Mouse (Mus musculus): ENCODE data around the gene Ubald1. TPM values are rescaled to one million over a fixed set of nuclear protein-coding genes. Genes with fewer than 3 reads are reported as not detected.

The Ubald1 gene
- polyA plus RNA-seq, 1 experiment from 2014 or later, result 32.0 TPM

- H3K9me3 ChIP-seq (ENCODE audit: control insufficient read depth, low read length), result no peaks in the 10 kb centered on the region
- H3K9ac ChIP-seq (ENCODE audit: low read length), result no peak overlapping the region
- ATAC-seq (ENCODE audit: insufficient number of reproducible peaks, low FRiP score, low TSS enrichment, low read depth) (no peak), DNase-seq (ENCODE audit: low spot score) (no peak)
- 9% methylated on average over 1 of the region's 1 CpGs for WGBS
- H3K4me3 ChIP-seq (ENCODE audit: low read depth, low read length), result no peak overlapping the region
- H3K4me1 ChIP-seq (ENCODE audit: control insufficient read depth, insufficient read depth, low read length), result no peaks in the 10 kb centered on the region
- H3K36me3 ChIP-seq (ENCODE audit: control insufficient read depth, insufficient read depth, low read length), result peaks cover 4% of the 10 kb centered on the region; the same call in 1 of the 2 replicates
- H3K27ac ChIP-seq (replicated peaks; ENCODE audit: low read depth, low read length), result no peak overlapping the region
- H3K27me3 ChIP-seq (ENCODE audit: control insufficient read depth, insufficient read depth, low read length), result no peaks in the 10 kb centered on the region
- no peak overlapping the region for H3K4me2 ChIP-seq (ENCODE audit: low read depth, severe bottlenecking)
These were observed 25.5 kb upstream of the Ubald1 start for GRCm38 (mm10) chr16:4905591-4905990.

- no peak for ATAC-seq (ENCODE audit: insufficient number of reproducible peaks, low FRiP score, low TSS enrichment, low read depth)
- no peak for DNase-seq (ENCODE audit: low spot score)
- Histone ChIP-seq H3K4me3 (ENCODE audit: low read depth, low read length) (no peak overlapping the region), H3K4me2 (ENCODE audit: low read depth, severe bottlenecking) (no peak overlapping the region), H3K9ac (ENCODE audit: low read length) (no peak overlapping the region), H3K27ac (replicated peaks; ENCODE audit: low read depth, low read length) (no peak overlapping the region), H3K9me3 (ENCODE audit: control insufficient read depth, low read length) (no peaks in the 10 kb centered on the region), H3K36me3 (ENCODE audit: control insufficient read depth, insufficient read depth, low read length) (0 out of 2 replicates have a peak, but pooled peaks cover 4% of the 10 kb centered on the region), H3K4me1 (ENCODE audit: control insufficient read depth, insufficient read depth, low read length) (no peaks in the 10 kb centered on the region), H3K27me3 (ENCODE audit: control insufficient read depth, insufficient read depth, low read length) (no peaks in the 10 kb centered on the region)
- WGBS, result 86% methylated on average over 3 of the region's 3 CpGs
These were observed 24.8 kb upstream of the Ubald1 start for GRCm38 (mm10) chr16:4904878-4905277.

- DNase-seq (ENCODE audit: low spot score), result no peak
- Histone ChIP-seq H3K9me3 (ENCODE audit: control insufficient read depth, low read length) (no peaks in the 10 kb centered on the region), H3K4me1 (ENCODE audit: control insufficient read depth, insufficient read depth, low read length) (no peaks in the 10 kb centered on the region), H3K27me3 (ENCODE audit: control insufficient read depth, insufficient read depth, low read length) (no peaks in the 10 kb centered on the region), H3K4me3 (ENCODE audit: low read depth, low read length) (no peak overlapping the region), H3K9ac (ENCODE audit: low read length) (no peak overlapping the region), H3K4me2 (ENCODE audit: low read depth, severe bottlenecking) (no peak overlapping the region), H3K36me3 (ENCODE audit: control insufficient read depth, insufficient read depth, low read length) (0 out of 2 replicates have a peak, but pooled peaks cover 2% of the 10 kb centered on the region), H3K27ac (replicated peaks; ENCODE audit: low read depth, low read length) (no peak overlapping the region)
- ATAC-seq (ENCODE audit: insufficient number of reproducible peaks, low FRiP score, low TSS enrichment, low read depth), result no peak
- 81% methylated on average over 6 of the region's 6 CpGs for WGBS
These were observed 23.5 kb upstream of the Ubald1 start for GRCm38 (mm10) chr16:4903491-4904102.

GRCm38 (mm10) chr16:4902390-4902789, 22.3 kb upstream of the Ubald1 start:
- H3K9me3 ChIP-seq (ENCODE audit: control insufficient read depth, low read length), result no peaks in the 10 kb centered on the region
- H3K9ac ChIP-seq (ENCODE audit: low read length), result no peak overlapping the region
- H3K36me3 ChIP-seq (ENCODE audit: control insufficient read depth, insufficient read depth, low read length), result 0 out of 2 replicates have a peak, but pooled peaks cover under 1% of the 10 kb centered on the region
- ATAC-seq (ENCODE audit: insufficient number of reproducible peaks, low FRiP score, low TSS enrichment, low read depth) (no peak), DNase-seq (ENCODE audit: low spot score) (no peak)
- H3K27me3 ChIP-seq (ENCODE audit: control insufficient read depth, insufficient read depth, low read length), result no peaks in the 10 kb centered on the region
- H3K27ac ChIP-seq (replicated peaks; ENCODE audit: low read depth, low read length), result no peak overlapping the region
- 93% methylated on average over 2 of the region's 2 CpGs for WGBS
- no peak overlapping the region for H3K4me3 ChIP-seq (ENCODE audit: low read depth, low read length)
- H3K4me2 ChIP-seq (ENCODE audit: low read depth, severe bottlenecking), result no peak overlapping the region
- no peaks in the 10 kb centered on the region for H3K4me1 ChIP-seq (ENCODE audit: control insufficient read depth, insufficient read depth, low read length)

- no peak for ATAC-seq (ENCODE audit: insufficient number of reproducible peaks, low FRiP score, low TSS enrichment, low read depth)
- H3K4me2 ChIP-seq (ENCODE audit: low read depth, severe bottlenecking), result no peak overlapping the region
- DNase-seq (ENCODE audit: low spot score), result no peak
- H3K27ac ChIP-seq (replicated peaks; ENCODE audit: low read depth, low read length), result no peak overlapping the region
- H3K9ac ChIP-seq (ENCODE audit: low read length), result no peak overlapping the region
- H3K36me3 ChIP-seq (ENCODE audit: control insufficient read depth, insufficient read depth, low read length), result no peaks in the 10 kb centered on the region
- H3K27me3 ChIP-seq (ENCODE audit: control insufficient read depth, insufficient read depth, low read length), result no peaks in the 10 kb centered on the region
- H3K4me3 ChIP-seq (ENCODE audit: low read depth, low read length), result no peak overlapping the region
- 67% methylated on average over 7 of the region's 7 CpGs for WGBS
- H3K9me3 ChIP-seq (ENCODE audit: control insufficient read depth, low read length), result no peaks in the 10 kb centered on the region
- H3K4me1 ChIP-seq (ENCODE audit: control insufficient read depth, insufficient read depth, low read length), result no peaks in the 10 kb centered on the region
These were observed 21.1 kb upstream of the Ubald1 start for GRCm38 (mm10) chr16:4901167-4901566.

- Histone ChIP-seq H3K4me3 (ENCODE audit: low read depth, low read length) (no peak overlapping the region), H3K4me2 (ENCODE audit: low read depth, severe bottlenecking) (no peak overlapping the region), H3K27ac (replicated peaks; ENCODE audit: low read depth, low read length) (no peak overlapping the region), H3K9ac (ENCODE audit: low read length) (no peak overlapping the region), H3K27me3 (ENCODE audit: control insufficient read depth, insufficient read depth, low read length) (no peaks in the 10 kb centered on the region), H3K36me3 (ENCODE audit: control insufficient read depth, insufficient read depth, low read length) (no peaks in the 10 kb centered on the region), H3K4me1 (ENCODE audit: control insufficient read depth, insufficient read depth, low read length) (no peaks in the 10 kb centered on the region), H3K9me3 (ENCODE audit: control insufficient read depth, low read length) (no peaks in the 10 kb centered on the region)
- DNase-seq (ENCODE audit: low spot score), result no peak
- ATAC-seq (ENCODE audit: insufficient number of reproducible peaks, low FRiP score, low TSS enrichment, low read depth), result no peak
- 88% methylated on average over 2 of the region's 2 CpGs for WGBS
These were observed 19.6 kb upstream of the Ubald1 start for GRCm38 (mm10) chr16:4899711-4900110.

- DNase-seq (ENCODE audit: low spot score), result no peak
- no peak overlapping the region for H3K4me3 ChIP-seq (ENCODE audit: low read depth, low read length)
- H3K36me3 ChIP-seq (ENCODE audit: control insufficient read depth, insufficient read depth, low read length), result no peaks in the 10 kb centered on the region
- H3K4me1 ChIP-seq (ENCODE audit: control insufficient read depth, insufficient read depth, low read length), result no peaks in the 10 kb centered on the region
- no peak overlapping the region for H3K27ac ChIP-seq (replicated peaks; ENCODE audit: low read depth, low read length)
- no peak overlapping the region for H3K9ac ChIP-seq (ENCODE audit: low read length)
- no peak for ATAC-seq (ENCODE audit: insufficient number of reproducible peaks, low FRiP score, low TSS enrichment, low read depth)
- H3K9me3 ChIP-seq (ENCODE audit: control insufficient read depth, low read length), result no peaks in the 10 kb centered on the region
- H3K27me3 ChIP-seq (ENCODE audit: control insufficient read depth, insufficient read depth, low read length), result no peaks in the 10 kb centered on the region
- no peak overlapping the region for H3K4me2 ChIP-seq (ENCODE audit: low read depth, severe bottlenecking)
- 87% methylated on average over 6 of the region's 6 CpGs for WGBS
These were observed 18.8 kb upstream of the Ubald1 start for GRCm38 (mm10) chr16:4898881-4899280.

GRCm38 (mm10) chr16:4897146-4897730, 17.1 kb upstream of the Ubald1 start:
- DNase-seq (ENCODE audit: low spot score) (no peak), ATAC-seq (ENCODE audit: insufficient number of reproducible peaks, low FRiP score, low TSS enrichment, low read depth) (no peak)
- Histone ChIP-seq H3K27ac (replicated peaks; ENCODE audit: low read depth, low read length) (no peak overlapping the region), H3K4me1 (ENCODE audit: control insufficient read depth, insufficient read depth, low read length) (no peaks in the 10 kb centered on the region), H3K9ac (ENCODE audit: low read length) (no peak overlapping the region), H3K9me3 (ENCODE audit: control insufficient read depth, low read length) (no peaks in the 10 kb centered on the region), H3K4me2 (ENCODE audit: low read depth, severe bottlenecking) (no peak overlapping the region), H3K27me3 (ENCODE audit: control insufficient read depth, insufficient read depth, low read length) (no peaks in the 10 kb centered on the region), H3K4me3 (ENCODE audit: low read depth, low read length) (no peak overlapping the region), H3K36me3 (ENCODE audit: control insufficient read depth, insufficient read depth, low read length) (no peaks in the 10 kb centered on the region)
- WGBS, result 63% methylated on average over 7 of the region's 7 CpGs
